Mouse (Mus musculus): ENCODE measurements around the gene Aste1. TPM values are rescaled to one million over a fixed set of nuclear protein-coding genes. Genes with fewer than 3 reads are reported as not detected.
A peak's percentile ranks its signal among the peaks of the same experiment; 100 is the strongest.

The Aste1 gene
- 10 to 100 TPM; 16.1 to 20.3 TPM for total RNA-seq (2021)
- long read RNA-seq, experiment 1, partial matches to known transcripts = 0 of 4 reads
- long read RNA-seq, experiment 1, other reads (novel, unspliced or antisense) = 2 of 4 reads
- long read RNA-seq, experiment 2, partial matches to known transcripts = 3 of 13 reads
- long read RNA-seq, experiment 2, other reads (novel, unspliced or antisense) = 7 of 13 reads

GRCm38 (mm10) chr9:105395218-105395627, at the start of gene Aste1, which contains the start of gene Nek11:
Gene Aste1 (plus strand): TSS chr9:105395392.
Gene Nek11 (minus strand): TSS chr9:105395524.
- peak; percentile 86 to 90 for DNase-seq (ENCODE audit: low spot score in 2 of 2)

- DNase-seq (ENCODE audit: low spot score in 2 of 2) = no peak
Measured at GRCm38 (mm10) chr9:105348242-105349031, 46.8 kb upstream of the Aste1 start.

- no peak for DNase-seq (ENCODE audit: low spot score in 2 of 2)
Measured at GRCm38 (mm10) chr9:105349034-105349433, 46.2 kb upstream of the Aste1 start.

GRCm38 (mm10) chr9:105362181-105362580, 33.0 kb upstream of the Aste1 start:
- no peak for DNase-seq (ENCODE audit: low spot score in 2 of 2)

- DNase-seq (ENCODE audit: low spot score in 2 of 2) = no peak
Measured at GRCm38 (mm10) chr9:105363520-105364231, 31.5 kb upstream of the Aste1 start.

GRCm38 (mm10) chr9:105366199-105366598, 29.0 kb upstream of the Aste1 start:
- no peak for DNase-seq (ENCODE audit: low spot score in 2 of 2)

- no peak for DNase-seq (ENCODE audit: low spot score in 2 of 2)
Measured at GRCm38 (mm10) chr9:105368605-105369004, 26.6 kb upstream of the Aste1 start.

- no peak for DNase-seq (ENCODE audit: low spot score in 2 of 2)
Measured at GRCm38 (mm10) chr9:105374361-105374760, 20.8 kb upstream of the Aste1 start.

GRCm38 (mm10) chr9:105376411-105376810, 18.8 kb upstream of the Aste1 start:
- no peak for DNase-seq (ENCODE audit: low spot score in 2 of 2)

GRCm38 (mm10) chr9:105376954-105377530, 18.1 kb upstream of the Aste1 start:
- DNase-seq (ENCODE audit: low spot score in 2 of 2) = no peak

- DNase-seq (ENCODE audit: low spot score in 2 of 2) = no peak
Measured at GRCm38 (mm10) chr9:105377622-105378021, 17.6 kb upstream of the Aste1 start.

- no peak for DNase-seq (ENCODE audit: low spot score in 2 of 2)
Measured at GRCm38 (mm10) chr9:105379533-105380145, 15.6 kb upstream of the Aste1 start.

- DNase-seq (ENCODE audit: low spot score in 2 of 2) = no peak
Measured at GRCm38 (mm10) chr9:105387403-105387802, 7.8 kb upstream of the Aste1 start.

GRCm38 (mm10) chr9:105389289-105389688, 5.9 kb upstream of the Aste1 start:
- peak; percentile 16 to 45 for DNase-seq (ENCODE audit: low spot score in 2 of 2)

GRCm38 (mm10) chr9:105390616-105391015, 4.6 kb upstream of the Aste1 start:
- DNase-seq (ENCODE audit: low spot score in 2 of 2) = no peak

GRCm38 (mm10) chr9:105394720-105395119, 472 bp upstream of the Aste1 start:
- no peak for DNase-seq (ENCODE audit: low spot score in 2 of 2)

GRCm38 (mm10) chr9:105408549-105408948, 13.4 kb downstream of the Aste1 start:
- no peak for DNase-seq (ENCODE audit: low spot score in 2 of 2)

- no peak for DNase-seq (ENCODE audit: low spot score in 2 of 2)
Measured at GRCm38 (mm10) chr9:105459032-105459431, 63.8 kb downstream of the Aste1 start.

- DNase-seq (ENCODE audit: low spot score in 2 of 2) = no peak
Measured at GRCm38 (mm10) chr9:105461496-105461895, 66.3 kb downstream of the Aste1 start.
